Mouse (Mus musculus) cerebellum, postnatal 25 days (tissue): ENCODE measurements around the gene Slc6a6.

Experiments used
- DNase-seq, 2 experiments: peaks; one replicate each; pipeline ENCODE4 v3.0.0; 2021; ENCODE audit warnings: mixed read lengths in 2 of 2

The Slc6a6 gene

DNA sequence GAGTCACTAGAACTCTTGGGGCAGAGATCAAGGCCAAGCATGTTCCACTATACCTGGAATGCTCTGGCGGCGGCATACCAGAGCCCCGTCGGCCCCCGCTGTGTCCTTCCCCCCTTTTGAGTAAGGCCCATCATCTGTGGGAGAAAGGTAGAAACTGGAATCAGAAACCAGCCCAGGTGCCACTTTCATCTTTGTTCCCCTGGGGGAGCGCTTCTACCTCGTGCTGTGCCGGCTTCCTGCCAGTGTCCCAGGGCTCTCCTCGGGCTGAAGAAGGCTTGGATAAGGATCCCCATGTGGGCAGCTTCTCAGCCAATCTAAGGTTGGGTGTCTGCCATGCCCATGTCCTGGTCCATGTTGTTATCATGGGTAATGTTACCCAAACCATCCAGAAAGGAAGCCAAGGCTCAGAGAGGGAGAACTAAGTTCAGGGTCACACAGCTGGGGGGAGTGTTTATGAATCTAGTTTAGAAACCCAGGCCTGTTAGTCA is 104.5 kb downstream of the Slc6a6 start:
- no peak for DNase-seq

DNA sequence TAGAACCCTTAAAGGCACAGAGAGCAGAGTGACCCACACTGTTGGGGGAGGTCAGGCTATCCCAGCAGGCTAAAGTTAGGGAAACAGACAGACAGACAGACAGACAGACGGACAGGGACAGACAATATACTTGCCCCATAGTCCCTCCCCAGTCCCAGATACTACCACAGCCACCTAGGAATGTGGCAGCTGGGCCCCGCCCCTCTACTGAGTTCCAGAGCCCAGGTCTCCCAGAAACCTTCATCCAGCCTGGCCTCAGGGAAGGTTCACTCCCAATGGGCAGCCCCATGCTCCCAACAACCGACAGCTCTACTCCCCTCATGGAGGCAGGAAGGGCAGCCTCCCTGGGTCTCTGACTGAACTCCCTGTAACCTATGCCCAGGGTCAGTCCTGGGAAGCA is 111.8 kb downstream of the Slc6a6 start:
- no peak for DNase-seq

DNA sequence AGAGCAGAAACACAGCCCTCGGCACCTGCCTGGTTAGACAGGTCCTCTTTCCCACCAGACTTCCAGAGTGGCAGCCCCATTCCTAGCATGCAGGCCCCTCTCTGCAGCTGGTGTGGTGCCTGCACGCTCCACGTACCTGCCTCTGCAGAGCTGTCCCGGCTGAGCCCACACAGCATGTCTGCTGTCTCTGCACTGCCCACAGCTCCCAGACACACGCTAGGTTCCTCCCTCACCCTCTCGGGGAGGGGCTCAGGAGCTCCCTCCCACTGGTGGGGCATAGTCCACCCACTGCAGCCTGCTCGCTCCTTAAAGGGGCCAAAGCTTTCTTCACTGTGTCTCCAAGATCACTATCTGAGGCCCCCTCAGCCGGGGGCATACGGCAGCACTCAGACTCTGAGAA is 112.2 kb downstream of the Slc6a6 start:
- no peak for DNase-seq

DNA sequence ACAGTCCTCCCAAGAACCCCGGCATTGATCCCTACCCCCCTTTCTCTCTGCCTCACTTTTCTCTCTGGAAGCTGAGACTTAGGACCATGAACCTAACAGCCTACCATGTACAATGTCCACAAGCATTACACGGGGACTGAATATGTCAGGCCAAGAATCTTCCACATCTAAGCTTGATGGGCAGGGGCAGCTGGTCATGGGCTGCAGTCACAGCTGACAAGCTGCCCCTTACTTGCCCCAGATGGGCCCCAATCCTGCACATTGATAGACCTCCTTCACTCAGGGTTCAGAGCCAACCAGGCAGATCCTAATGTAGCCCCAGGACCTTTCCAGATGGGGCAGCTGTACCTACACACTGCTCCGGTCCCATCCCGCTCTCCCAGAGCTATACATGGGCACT is 112.9 kb downstream of the Slc6a6 start:
- no peak for DNase-seq

DNA sequence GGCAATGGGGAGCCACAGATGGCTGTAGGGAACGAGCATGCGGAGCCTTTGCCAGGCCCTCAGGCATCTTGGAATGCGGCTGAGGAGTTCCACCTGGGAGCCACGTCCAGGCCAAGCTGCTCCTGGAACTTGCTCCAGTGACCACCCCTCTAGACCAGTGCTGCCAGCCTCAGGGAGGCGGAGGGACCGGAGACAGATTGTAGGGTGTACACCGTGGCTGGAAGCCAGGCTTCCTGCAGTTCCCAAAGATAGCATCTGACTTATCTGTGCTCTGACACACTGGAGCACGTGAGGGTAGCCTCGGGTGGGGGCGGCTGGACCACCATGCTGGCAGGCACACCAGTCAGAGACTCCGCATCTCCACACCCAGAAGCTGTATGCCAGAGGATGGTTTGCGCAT is 114.6 kb downstream of the Slc6a6 start:
- peak; percentile 75 to 81 for DNase-seq

DNA sequence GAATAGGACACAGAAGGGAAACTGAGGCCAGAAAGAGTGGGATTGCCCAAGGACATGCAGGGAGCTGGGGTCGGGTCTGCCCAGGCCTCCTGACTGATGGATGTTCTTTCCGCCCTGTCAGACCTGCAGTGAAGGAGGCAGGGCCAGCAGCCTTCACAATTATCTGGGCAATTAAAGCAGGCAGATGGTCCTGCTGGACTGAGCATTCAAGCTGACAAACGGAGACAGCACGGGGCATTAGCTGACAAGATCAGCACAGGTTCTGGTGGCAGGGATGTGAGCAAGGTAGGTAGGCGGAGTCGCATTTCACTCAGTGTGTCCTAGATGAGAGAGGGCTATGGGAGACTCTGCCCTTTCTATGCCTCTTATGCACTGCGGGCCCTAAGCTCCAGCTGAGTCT is 120.3 kb downstream of the Slc6a6 start:
- peak; percentile 66 to 73 for DNase-seq

DNA sequence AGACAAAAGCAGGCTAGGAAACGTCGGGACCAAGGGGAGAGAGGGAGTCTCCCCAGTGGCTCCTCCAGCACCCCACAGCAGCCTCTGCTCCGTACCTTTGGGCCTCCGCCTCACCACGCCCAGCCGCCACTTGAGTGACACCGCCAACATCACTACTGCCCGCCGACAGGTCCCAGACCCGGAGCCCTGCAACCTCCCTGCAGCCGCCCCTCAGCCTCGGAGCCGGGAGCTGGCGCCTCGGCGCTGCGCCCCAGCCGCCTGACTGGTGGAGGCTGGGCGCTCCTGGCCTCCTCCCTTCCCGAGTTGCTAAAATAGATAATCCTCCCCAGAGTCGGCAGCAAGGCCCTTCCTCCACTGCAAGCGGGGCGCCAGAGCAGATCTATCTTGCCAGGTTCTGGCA is 123.3 kb downstream of the Slc6a6 start:
- DNase-seq, result no peak

DNA sequence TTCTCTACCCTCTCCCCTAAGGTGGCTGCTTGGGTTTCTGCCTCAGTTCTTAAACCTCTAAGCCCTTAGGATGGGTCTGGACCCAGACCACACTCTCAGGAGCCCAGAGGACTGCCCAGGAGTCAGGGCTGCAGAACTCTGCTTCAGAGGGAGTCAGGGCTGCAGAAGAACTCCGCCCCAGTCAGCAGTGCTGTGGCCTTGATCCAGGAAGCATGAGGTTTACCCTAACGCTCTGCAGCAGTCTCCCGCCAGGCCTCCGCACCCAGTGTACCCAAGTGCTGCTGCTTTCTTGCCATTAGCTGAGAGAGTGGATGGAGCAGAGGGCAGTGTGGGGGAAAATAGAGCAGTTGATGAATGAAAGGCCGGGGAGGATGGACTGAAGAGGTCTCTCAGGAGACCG is 124.2 kb downstream of the Slc6a6 start:
- no peak for DNase-seq
